Mouse (Mus musculus): Measurements from ENCODE around the gene Cast. TPM values are rescaled to one million over a fixed set of nuclear protein-coding genes. Genes with fewer than 3 reads are reported as not detected.
A peak's percentile ranks its signal among the peaks of the same experiment; 100 is the strongest.

Cast gene
- polyA plus RNA-seq (2016; fragmentation: Nextera tagmentation; extraction: Ambion mirVana): 63.5 and 64.5 TPM in 2 replicates

DNA sequence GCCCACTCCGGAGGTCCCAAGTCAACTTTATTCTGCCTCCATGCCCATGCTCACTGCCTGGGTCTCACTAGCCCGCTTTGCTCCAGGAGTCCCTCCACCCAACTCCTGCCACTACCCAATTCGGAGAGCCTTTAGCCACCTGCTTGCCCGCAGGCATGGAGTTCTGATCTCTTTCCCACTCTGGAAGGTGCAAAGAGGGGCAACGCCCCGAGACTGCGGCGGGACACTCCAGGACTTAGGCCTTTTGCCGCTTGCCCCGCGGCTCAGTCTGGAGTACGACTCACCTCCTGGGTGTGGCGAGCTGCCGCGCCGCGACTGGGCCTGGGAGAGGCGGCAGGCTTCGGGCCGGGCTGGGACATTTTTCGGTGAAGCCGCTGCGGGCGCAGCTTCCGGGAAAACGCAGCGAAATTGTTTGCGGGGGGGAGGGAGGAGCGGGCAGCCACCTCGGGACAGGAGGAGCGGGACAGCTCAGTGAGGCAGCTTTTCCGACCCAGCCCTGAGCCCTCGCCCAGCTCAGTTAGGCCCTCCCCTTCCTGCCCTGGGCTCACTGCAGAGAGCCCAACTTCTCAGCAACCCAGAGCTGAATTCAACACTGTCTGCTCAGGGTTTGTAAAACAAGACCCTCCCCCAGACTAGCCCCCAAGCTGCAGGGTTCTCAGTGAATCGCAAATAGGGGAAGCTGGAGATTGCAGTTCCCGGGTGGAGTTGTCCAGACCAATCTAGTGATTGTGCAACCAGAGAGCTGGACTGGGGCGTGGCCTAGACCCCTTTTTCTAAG, at the start of gene Cast:
TSS of gene Cast (minus strand) at position 659 of the 778 bp plus-strand sequence.
- no peaks in the 10 kb centered on the region for H3K36me3 ChIP-seq
- peak within 1 kb of the TSS; percentile 72 for H3K9ac ChIP-seq
- no peaks in the 10 kb centered on the region for H3K9me3 ChIP-seq (replicated peaks)
- peaks cover 6% of the 10 kb centered on the region for H3K4me1 ChIP-seq (replicated peaks)
- H3K27ac ChIP-seq (ENCODE audit: poor library complexity, severe bottlenecking): peak within 1 kb of the TSS; percentile 62
- H3K4me2 ChIP-seq: peak within 1 kb of the TSS; percentile 94
- H3K4me3 ChIP-seq: peak within 1 kb of the TSS; percentile 74
- 2% methylated on average over 36 of the region's 36 CpGs for WGBS
- ATAC-seq (ENCODE audit: insufficient number of reproducible peaks, low FRiP score): peak; percentile 91
- no peaks in the 10 kb centered on the region for H3K27me3 ChIP-seq (replicated peaks)

DNA sequence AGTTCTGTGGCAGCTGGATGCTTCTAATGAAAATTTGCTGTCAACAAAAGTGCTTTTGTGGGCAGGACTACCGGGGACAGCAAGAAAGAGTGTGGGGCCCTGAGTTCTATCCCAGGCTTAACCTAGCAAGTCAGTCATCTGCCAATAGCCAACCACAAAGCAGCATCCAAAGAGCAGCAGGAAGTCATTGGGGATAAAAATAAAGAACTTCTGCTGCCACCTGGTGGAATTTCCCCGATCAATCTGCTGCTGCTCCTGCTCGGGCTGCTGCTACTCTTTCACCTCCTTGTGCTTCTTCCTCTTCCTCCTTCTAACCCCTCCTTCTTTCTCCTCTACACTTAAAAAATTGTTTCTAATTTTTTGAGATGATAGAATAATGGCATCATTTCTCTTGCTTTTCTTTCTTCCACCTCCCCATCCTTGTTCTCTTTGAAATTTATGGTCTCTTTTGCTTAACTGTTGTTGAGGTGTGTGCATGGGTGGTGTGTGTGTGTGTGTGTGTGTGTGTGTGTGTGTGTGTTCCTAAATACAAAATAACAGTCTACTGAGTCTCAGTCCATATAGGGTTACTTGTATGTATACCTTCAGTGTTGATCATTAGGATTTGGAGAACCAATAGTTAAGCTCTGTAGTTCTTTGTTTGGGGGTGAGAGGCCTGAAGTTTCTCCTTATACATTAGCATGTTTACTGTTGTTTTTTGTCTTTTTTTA, 45.9 kb upstream of the Cast start:
- 4% methylated on average over 3 of the region's 3 CpGs for WGBS
- Histone ChIP-seq H3K4me1 (replicated peaks) (no peaks in the 10 kb centered on the region), H3K9me3 (replicated peaks) (no peaks in the 10 kb centered on the region), H3K4me3 (no peak overlapping the region), H3K36me3 (no peaks in the 10 kb centered on the region), H3K4me2 (no peak overlapping the region), H3K9ac (no peak overlapping the region), H3K27ac (ENCODE audit: poor library complexity, severe bottlenecking) (no peak overlapping the region), H3K27me3 (replicated peaks) (no peaks in the 10 kb centered on the region)
- ATAC-seq (ENCODE audit: insufficient number of reproducible peaks, low FRiP score): 0 out of 2 replicates have a peak, but pooled peaks have one; percentile 63

DNA sequence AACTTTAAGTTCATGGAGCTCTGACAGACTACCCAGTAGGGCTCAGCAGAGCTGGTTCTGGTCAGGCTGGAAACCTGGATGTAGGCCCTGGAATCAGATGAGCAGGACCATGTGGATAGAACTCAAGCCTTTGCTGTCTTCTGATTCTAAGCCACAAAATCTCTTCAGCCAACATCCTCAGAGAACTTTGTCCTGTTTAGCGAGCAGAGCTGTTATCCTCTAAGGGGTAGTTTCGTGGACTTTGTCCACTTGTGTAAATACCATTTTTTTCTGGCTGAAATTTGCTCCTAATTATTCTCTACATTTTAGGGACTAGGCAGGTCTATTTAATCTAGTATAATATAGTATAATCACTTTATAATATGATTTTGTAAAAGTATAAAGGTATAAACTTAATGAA, 42.2 kb upstream of the Cast start:
- no peaks in the 10 kb centered on the region for H3K36me3 ChIP-seq
- no peaks in the 10 kb centered on the region for H3K9me3 ChIP-seq (replicated peaks)
- no peaks in the 10 kb centered on the region for H3K27me3 ChIP-seq (replicated peaks)
- no peaks in the 10 kb centered on the region for H3K4me1 ChIP-seq (replicated peaks)
- WGBS: 85% methylated on average over 2 of the region's 2 CpGs
- no peak overlapping the region for H3K9ac ChIP-seq
- no peak overlapping the region for H3K4me2 ChIP-seq
- H3K4me3 ChIP-seq: no peak overlapping the region
- H3K27ac ChIP-seq (ENCODE audit: poor library complexity, severe bottlenecking): no peak overlapping the region
- no peak for ATAC-seq (ENCODE audit: insufficient number of reproducible peaks, low FRiP score)

DNA sequence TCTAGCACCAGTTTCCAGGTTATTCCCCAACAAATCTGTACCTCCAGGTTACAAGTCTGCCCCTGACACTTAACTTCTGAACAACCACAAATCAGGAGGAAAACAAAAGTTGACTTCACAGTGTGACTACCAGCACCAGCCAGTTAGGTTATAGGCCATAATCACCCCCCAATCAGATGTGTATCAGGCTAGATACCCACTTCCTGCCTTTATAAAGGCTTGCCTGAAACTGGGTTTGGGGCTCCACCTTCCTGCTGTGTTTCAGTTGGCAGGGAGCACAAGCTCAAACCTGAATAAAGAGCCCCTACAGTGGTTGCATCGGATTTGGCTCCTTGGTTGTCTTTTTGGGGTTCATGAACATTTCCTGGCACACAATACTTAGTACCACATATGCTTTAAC, 37.3 kb upstream of the Cast start:
- H3K27me3 ChIP-seq (replicated peaks): no peaks in the 10 kb centered on the region
- H3K4me2 ChIP-seq: no peak overlapping the region
- WGBS: 64% methylated on average over 1 of the region's 1 CpGs
- no peak overlapping the region for H3K27ac ChIP-seq (ENCODE audit: poor library complexity, severe bottlenecking)
- no peak for ATAC-seq (ENCODE audit: insufficient number of reproducible peaks, low FRiP score)
- no peaks in the 10 kb centered on the region for H3K9me3 ChIP-seq (replicated peaks)
- H3K36me3 ChIP-seq: no peaks in the 10 kb centered on the region
- no peak overlapping the region for H3K9ac ChIP-seq
- H3K4me1 ChIP-seq (replicated peaks): no peaks in the 10 kb centered on the region
- H3K4me3 ChIP-seq: no peak overlapping the region

DNA sequence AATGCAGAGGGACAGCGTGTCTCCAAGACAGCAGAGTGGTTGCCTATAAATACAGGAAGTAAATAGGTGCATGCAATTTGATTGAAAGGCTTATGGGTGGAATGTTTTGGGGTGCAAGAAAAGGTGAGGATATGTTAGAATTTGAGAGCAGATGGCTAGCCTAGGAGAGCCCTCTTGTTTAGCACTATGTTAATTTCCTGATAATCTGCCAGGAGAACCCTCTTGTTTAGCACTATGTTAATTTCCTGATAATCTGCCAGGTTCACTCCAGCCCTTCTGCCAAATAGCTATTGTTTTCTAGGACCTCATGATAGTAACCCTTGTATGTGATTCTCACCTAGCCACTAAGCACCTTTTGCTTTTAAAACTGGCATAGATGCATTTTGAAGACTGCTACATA, 25.9 kb upstream of the Cast start:
- Histone ChIP-seq H3K4me2 (no peak overlapping the region), H3K4me3 (no peak overlapping the region), H3K27ac (ENCODE audit: poor library complexity, severe bottlenecking) (no peak overlapping the region), H3K4me1 (replicated peaks) (no peaks in the 10 kb centered on the region), H3K27me3 (replicated peaks) (no peaks in the 10 kb centered on the region), H3K9ac (no peak overlapping the region), H3K9me3 (replicated peaks) (no peaks in the 10 kb centered on the region), H3K36me3 (no peaks in the 10 kb centered on the region)
- no peak for ATAC-seq (ENCODE audit: insufficient number of reproducible peaks, low FRiP score)
- 77% methylated on average over 1 of the region's 1 CpGs for WGBS

DNA sequence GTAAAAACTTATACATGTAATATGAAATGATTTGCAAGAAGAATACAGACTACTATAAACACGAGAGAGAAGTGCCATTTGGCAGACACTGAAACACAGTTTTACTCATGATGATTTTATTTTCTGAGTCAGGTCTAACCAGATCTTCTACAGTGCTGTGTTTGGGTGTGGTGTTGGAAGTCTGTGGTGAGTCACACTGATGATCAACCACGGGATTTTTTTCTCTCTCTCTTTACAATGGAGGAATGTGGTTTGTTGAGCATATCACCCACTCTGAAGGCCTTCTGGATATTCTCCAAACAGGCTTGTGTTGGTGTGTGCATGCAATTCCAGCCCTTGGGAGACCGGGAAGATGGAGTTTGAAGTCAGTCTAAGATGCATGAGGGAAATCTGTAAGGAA, 13.5 kb upstream of the Cast start:
- Histone ChIP-seq H3K27me3 (replicated peaks) (no peaks in the 10 kb centered on the region), H3K4me1 (replicated peaks) (no peaks in the 10 kb centered on the region), H3K27ac (ENCODE audit: poor library complexity, severe bottlenecking) (no peak overlapping the region), H3K4me2 (no peak overlapping the region), H3K9ac (no peak overlapping the region), H3K36me3 (no peaks in the 10 kb centered on the region), H3K9me3 (replicated peaks) (no peaks in the 10 kb centered on the region), H3K4me3 (no peak overlapping the region)
- no peak for ATAC-seq (ENCODE audit: insufficient number of reproducible peaks, low FRiP score)
- 64% methylated on average over 3 of the region's 3 CpGs for WGBS

DNA sequence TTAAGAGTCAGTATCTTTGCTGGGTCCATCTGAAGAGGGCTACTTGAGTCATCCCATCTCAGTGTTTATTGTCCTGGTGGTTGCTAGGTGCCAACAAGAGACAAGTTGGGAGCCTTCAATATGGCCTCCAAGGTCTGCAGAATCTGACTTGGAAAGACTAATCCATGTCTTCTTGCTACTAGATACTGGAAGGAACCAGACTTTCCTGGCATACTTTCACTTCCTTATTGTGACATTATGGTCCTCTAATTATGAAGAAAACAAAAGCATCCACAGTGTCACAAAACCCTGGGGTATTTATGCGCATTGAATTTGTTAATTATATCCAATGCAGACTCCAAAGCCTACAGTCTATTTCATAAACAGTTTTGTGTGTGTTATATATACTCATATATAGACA, 7.1 kb upstream of the Cast start:
- Histone ChIP-seq H3K9ac (no peak overlapping the region), H3K27ac (ENCODE audit: poor library complexity, severe bottlenecking) (no peak overlapping the region), H3K9me3 (replicated peaks) (no peaks in the 10 kb centered on the region), H3K4me2 (no peak overlapping the region), H3K36me3 (no peaks in the 10 kb centered on the region), H3K4me1 (replicated peaks) (no peaks in the 10 kb centered on the region), H3K4me3 (no peak overlapping the region), H3K27me3 (replicated peaks) (no peaks in the 10 kb centered on the region)
- WGBS: 85% methylated on average over 1 of the region's 1 CpGs
- no peak for ATAC-seq (ENCODE audit: insufficient number of reproducible peaks, low FRiP score)

DNA sequence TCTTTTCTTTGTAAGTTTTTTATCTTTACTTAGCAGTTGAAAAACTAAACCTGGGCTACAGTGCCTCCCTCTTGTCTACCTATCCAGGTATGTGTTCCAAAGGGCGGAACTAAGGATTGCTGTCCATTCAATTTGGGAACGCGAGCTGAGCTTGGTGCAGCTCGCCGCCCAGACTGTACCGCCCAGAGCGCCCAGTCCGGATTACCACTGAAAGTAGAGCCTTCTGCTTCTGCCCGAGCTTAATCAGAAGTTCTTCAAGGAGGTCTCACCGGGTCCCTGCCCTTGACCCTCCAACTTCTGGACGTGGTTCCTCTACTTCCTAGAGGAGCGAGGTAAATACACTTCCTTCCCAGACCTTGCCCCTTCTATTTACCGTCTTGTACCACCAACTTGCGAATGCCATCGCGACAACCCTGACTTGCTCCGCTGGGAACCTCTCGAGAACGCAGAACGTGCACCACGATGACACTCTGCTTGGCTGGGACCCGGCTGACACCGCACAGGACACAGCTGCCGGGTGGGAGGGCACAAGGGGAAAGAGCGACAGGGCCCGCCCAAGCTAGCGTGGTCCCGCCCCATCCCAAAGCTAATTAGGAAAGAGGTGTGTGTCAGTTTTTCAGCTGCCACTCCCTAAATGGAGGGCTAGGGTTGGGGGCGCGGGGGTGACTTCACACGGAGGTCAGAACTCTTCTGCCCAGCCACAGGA, 1.0 kb downstream of the Cast start:
- H3K9ac ChIP-seq: peak overlapping the region; percentile 72
- peak; percentile 97 for ATAC-seq (ENCODE audit: insufficient number of reproducible peaks, low FRiP score)
- peak overlapping the region; percentile 94 for H3K4me2 ChIP-seq
- H3K27me3 ChIP-seq (replicated peaks): no peaks in the 10 kb centered on the region
- WGBS: 1% methylated on average over 31 of the region's 31 CpGs
- H3K9me3 ChIP-seq (replicated peaks): no peaks in the 10 kb centered on the region
- peaks cover 6% of the 10 kb centered on the region for H3K4me1 ChIP-seq (replicated peaks)
- peak overlapping the region; percentile 62 for H3K27ac ChIP-seq (ENCODE audit: poor library complexity, severe bottlenecking)
- peak overlapping the region; percentile 74 for H3K4me3 ChIP-seq
- no peaks in the 10 kb centered on the region for H3K36me3 ChIP-seq

DNA sequence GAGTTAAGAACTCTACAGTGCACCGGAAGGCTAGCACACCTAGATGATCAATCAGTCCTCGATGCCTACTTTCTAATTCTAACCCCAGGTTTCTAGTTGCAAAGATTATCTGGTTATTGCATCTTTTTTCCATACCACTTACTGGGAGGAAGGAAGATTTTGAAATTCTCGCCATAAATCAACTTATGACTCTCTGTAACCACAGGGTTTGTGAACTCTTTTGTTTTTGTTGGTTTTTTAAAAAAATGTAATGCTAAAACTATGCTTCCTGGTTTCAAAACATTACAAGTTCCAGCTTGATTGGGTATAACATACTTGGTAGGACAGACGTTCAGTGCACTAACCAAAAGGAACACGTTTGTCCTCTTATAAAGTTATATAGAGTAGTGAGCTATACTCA, 1.7 kb downstream of the Cast start:
- Histone ChIP-seq H3K9me3 (replicated peaks) (no peaks in the 10 kb centered on the region), H3K4me1 (replicated peaks) (peaks cover 6% of the 10 kb centered on the region), H3K9ac (no peak overlapping the region), H3K27me3 (replicated peaks) (no peaks in the 10 kb centered on the region), H3K27ac (ENCODE audit: poor library complexity, severe bottlenecking) (no peak overlapping the region), H3K4me3 (peak overlapping the region; percentile 74), H3K4me2 (peak overlapping the region; percentile 94), H3K36me3 (no peaks in the 10 kb centered on the region)
- no peak for ATAC-seq (ENCODE audit: insufficient number of reproducible peaks, low FRiP score)
- 46% methylated on average over 5 of the region's 5 CpGs for WGBS

DNA sequence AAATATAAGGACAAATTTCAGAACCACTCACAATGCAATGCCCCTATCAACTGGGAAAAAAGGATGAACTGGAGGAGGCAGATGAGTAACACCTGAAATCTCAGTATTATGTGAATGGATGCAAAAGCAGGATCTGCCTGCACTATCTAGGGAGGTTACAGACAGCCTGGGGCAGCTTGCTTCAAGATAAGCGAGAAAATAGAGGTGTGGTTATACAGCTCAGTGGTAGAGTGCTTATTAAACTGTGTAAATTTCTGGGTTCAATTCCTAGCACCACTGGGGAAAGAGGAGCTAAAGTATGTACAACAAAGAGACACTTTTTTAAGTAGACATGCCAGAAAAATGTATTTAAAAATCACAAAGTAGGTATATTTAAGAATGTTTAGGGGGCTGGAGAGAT, 14.2 kb downstream of the Cast start:
- 53% methylated on average over 1 of the region's 1 CpGs for WGBS
- Histone ChIP-seq H3K4me1 (replicated peaks) (no peaks in the 10 kb centered on the region), H3K9ac (no peak overlapping the region), H3K9me3 (replicated peaks) (no peaks in the 10 kb centered on the region), H3K27ac (ENCODE audit: poor library complexity, severe bottlenecking) (no peak overlapping the region), H3K4me2 (no peak overlapping the region), H3K4me3 (no peak overlapping the region), H3K36me3 (0 out of 2 replicates have a peak, but pooled peaks cover 10% of the 10 kb centered on the region), H3K27me3 (replicated peaks) (no peaks in the 10 kb centered on the region)
- no peak for ATAC-seq (ENCODE audit: insufficient number of reproducible peaks, low FRiP score)

DNA sequence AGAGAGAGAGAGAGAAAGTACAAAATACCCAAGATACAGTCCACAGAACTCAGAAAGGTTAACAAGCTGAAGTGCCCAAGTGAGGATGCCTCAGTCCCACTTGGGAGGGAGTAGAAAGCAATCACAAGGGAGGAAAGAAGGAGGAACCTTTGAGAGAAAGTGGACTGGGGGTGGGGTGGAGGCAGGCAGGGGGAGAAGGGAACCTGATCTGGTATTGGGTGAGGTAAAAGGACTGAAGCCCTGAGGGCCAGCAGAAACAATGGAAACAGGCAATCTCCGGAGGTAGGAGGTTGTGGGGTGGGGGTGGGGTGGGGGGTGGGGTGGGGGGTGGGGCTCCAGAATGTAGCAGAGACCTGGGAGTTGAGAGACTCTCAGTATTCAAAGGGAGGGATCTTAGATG, 20.9 kb downstream of the Cast start:
- no peaks in the 10 kb centered on the region; the same call in 1 of the 2 replicates for H3K36me3 ChIP-seq
- no peak overlapping the region for H3K4me3 ChIP-seq
- no peak overlapping the region for H3K4me2 ChIP-seq
- no peak for ATAC-seq (ENCODE audit: insufficient number of reproducible peaks, low FRiP score)
- no peak overlapping the region for H3K9ac ChIP-seq
- H3K4me1 ChIP-seq (replicated peaks): no peaks in the 10 kb centered on the region
- no peaks in the 10 kb centered on the region for H3K9me3 ChIP-seq (replicated peaks)
- WGBS: 11% methylated on average over 1 of the region's 1 CpGs
- H3K27me3 ChIP-seq (replicated peaks): no peaks in the 10 kb centered on the region
- H3K27ac ChIP-seq (ENCODE audit: poor library complexity, severe bottlenecking): no peak overlapping the region
